Mouse (Mus musculus) brain, embryonic 18.5 days (tissue): Measurements from ENCODE around the gene Mea1.
A peak's percentile ranks its signal among the peaks of the same experiment; 100 is the strongest.

Experiments used
- DNase-seq: peaks from one replicate; pipeline ENCODE4 v3.0.0-alpha.2; 2012; ENCODE audit warnings: low read depth, low spot score

Mea1 gene

GRCm38 (mm10) chr17:46704887-46705835, 26.6 kb downstream of the Mea1 start, which contains the start of gene Ppp2r5d:
Gene Ppp2r5d (minus strand): TSS chr17:46705111.
- DNase-seq: peak; percentile 96

- DNase-seq: no peak
Observed at GRCm38 (mm10) chr17:46706375-46707089, 27.9 kb downstream of the Mea1 start.

GRCm38 (mm10) chr17:46710959-46711597, 32.5 kb downstream of the Mea1 start, which contains the start of gene Pex6:
Gene Pex6 (plus strand): TSS chr17:46711463.
- DNase-seq: peak; percentile 86

GRCm38 (mm10) chr17:46711612-46712271, 33.1 kb downstream of the Mea1 start:
- no peak for DNase-seq

GRCm38 (mm10) chr17:46712442-46712841, 33.8 kb downstream of the Mea1 start:
- no peak for DNase-seq

GRCm38 (mm10) chr17:46713849-46714248, 35.3 kb downstream of the Mea1 start:
- no peak for DNase-seq

- no peak for DNase-seq
Observed at GRCm38 (mm10) chr17:46714756-46715481, 36.3 kb downstream of the Mea1 start.

- no peak for DNase-seq
Observed at GRCm38 (mm10) chr17:46721077-46721476, 42.5 kb downstream of the Mea1 start.

- DNase-seq: no peak
Observed at GRCm38 (mm10) chr17:46724477-46725084, 46.0 kb downstream of the Mea1 start.

- DNase-seq: no peak
Observed at GRCm38 (mm10) chr17:46725273-46725672, 46.7 kb downstream of the Mea1 start.

- DNase-seq: no peak
Observed at GRCm38 (mm10) chr17:46725731-46726645, 47.4 kb downstream of the Mea1 start.

- no peak for DNase-seq
Observed at GRCm38 (mm10) chr17:46727271-46727670, 48.7 kb downstream of the Mea1 start.

- no peak for DNase-seq
Observed at GRCm38 (mm10) chr17:46728021-46728420, 49.4 kb downstream of the Mea1 start.

GRCm38 (mm10) chr17:46728496-46728895, 49.9 kb downstream of the Mea1 start:
- no peak for DNase-seq

GRCm38 (mm10) chr17:46728904-46729318, 50.3 kb downstream of the Mea1 start, which contains the start of gene Gnmt:
Gene Gnmt (minus strand): TSS chr17:46729168.
- DNase-seq: no peak
